Mouse (Mus musculus) B cell, adult 67 days (primary cell): Measurements from ENCODE around the gene Csn1s2b. TPM values are rescaled to one million over a fixed set of nuclear protein-coding genes. Genes with fewer than 3 reads are reported as not detected.

Experiments used
- total RNA-seq, 2 experiments: library from RNA; stranded (reverse); gene quantifications; 4 replicates each; pipeline ENCODE4 v1.2.4; 2023

Csn1s2b gene
- total RNA-seq, result not detected

GRCm38 (mm10) chr5:87807782-87808181 lies at the start of gene Csn1s2b:
Gene Csn1s2b, plus strand, starts transcription at chr5:87808082.

GRCm38 (mm10) chr5:87774267-87774666 lies 33.6 kb upstream of the Csn1s2b start, which contains the start of gene Csn1s2a:
Gene Csn1s2a, plus strand, starts transcription at chr5:87774567.

GRCm38 (mm10) chr5:87825386-87825785 lies 17.5 kb downstream of the Csn1s2b start, which contains the start of gene Prr27:
Gene Prr27, plus strand, starts transcription at chr5:87825686.

Other genes with a start within 250 kb of the Csn1s2b start
- gene Sult1d1, start 239.1 kb upstream of the Csn1s2b start, total RNA-seq, result not detected
- not detected for gene Sult1e1, start 216.5 kb upstream of the Csn1s2b start, total RNA-seq
- gene Csn1s1, start 141.9 kb upstream of the Csn1s2b start, total RNA-seq, result not detected
- gene Csn2, start 108.5 kb upstream of the Csn1s2b start, total RNA-seq, result not detected
- not detected for gene Csn1s2a, start 33.5 kb upstream of the Csn1s2b start, total RNA-seq
- gene Prr27, start 17.6 kb downstream of the Csn1s2b start, total RNA-seq, result not detected
- not detected for gene Odam, start 76.9 kb downstream of the Csn1s2b start, total RNA-seq
- gene Csn3, start 117.5 kb downstream of the Csn1s2b start, total RNA-seq, result not detected
- gene 2310003L06Rik, start 161.4 kb downstream of the Csn1s2b start, total RNA-seq, result not detected
- not detected for gene Gm28434, start 161.4 kb downstream of the Csn1s2b start, total RNA-seq
- not detected for gene Cabs1, start 171.4 kb downstream of the Csn1s2b start, total RNA-seq
- gene Smr3a, start 194.5 kb downstream of the Csn1s2b start, total RNA-seq, result not detected